Mouse (Mus musculus): ENCODE data around the gene Slc6a3. TPM values are rescaled to one million over a fixed set of nuclear protein-coding genes. Genes with fewer than 3 reads are reported as not detected.

Gene Slc6a3
- polyA plus RNA-seq (2015; fragmentation: Illumina TruSeq; extraction: RNeasy Lipid Tissue Mini Kit (QIAGEN cat#74804); ENCODE audit: insufficient read depth, low read depth, low replicate concordance), result not detected

GRCm38 (mm10) chr13:73536403-73536821, at the start of gene Slc6a3:
Gene Slc6a3, plus strand, starts transcription at chr13:73536747.

GRCm38 (mm10) chr13:73603522-73604155, 67.1 kb downstream of the Slc6a3 start, which contains the start of gene Clptm1l:
Gene Clptm1l, plus strand, starts transcription at chr13:73604006.

GRCm38 (mm10) chr13:73626745-73627549, 90.4 kb downstream of the Slc6a3 start, which contains the start of gene Tert:
Gene Tert, plus strand, starts transcription at chr13:73626911.

Other genes with a start within 250 kb of the Slc6a3 start
- 20.3 TPM for gene Mrpl36, start 208.2 kb upstream of the Slc6a3 start, polyA plus RNA-seq (2015; fragmentation: Illumina TruSeq; extraction: RNeasy Lipid Tissue Mini Kit (QIAGEN cat#74804); ENCODE audit: insufficient read depth, low read depth, low replicate concordance)
- gene Ndufs6, start 208.2 kb upstream of the Slc6a3 start, polyA plus RNA-seq (2015; fragmentation: Illumina TruSeq; extraction: RNeasy Lipid Tissue Mini Kit (QIAGEN cat#74804); ENCODE audit: insufficient read depth, low read depth, low replicate concordance), result 64.5 TPM
- gene Lpcat1, start 69.5 kb upstream of the Slc6a3 start, polyA plus RNA-seq (2015; fragmentation: Illumina TruSeq; extraction: RNeasy Lipid Tissue Mini Kit (QIAGEN cat#74804); ENCODE audit: insufficient read depth, low read depth, low replicate concordance), result 9.1 TPM
- 113 TPM for gene Clptm1l, start 67.3 kb downstream of the Slc6a3 start, polyA plus RNA-seq (2015; fragmentation: Illumina TruSeq; extraction: RNeasy Lipid Tissue Mini Kit (QIAGEN cat#74804); ENCODE audit: insufficient read depth, low read depth, low replicate concordance)
- gene Tert, start 90.2 kb downstream of the Slc6a3 start, polyA plus RNA-seq (2015; fragmentation: Illumina TruSeq; extraction: RNeasy Lipid Tissue Mini Kit (QIAGEN cat#74804); ENCODE audit: insufficient read depth, low read depth, low replicate concordance), result 3.1 TPM
- not detected for gene Slc6a18, start 141.3 kb downstream of the Slc6a3 start, polyA plus RNA-seq (2015; fragmentation: Illumina TruSeq; extraction: RNeasy Lipid Tissue Mini Kit (QIAGEN cat#74804); ENCODE audit: insufficient read depth, low read depth, low replicate concordance)
- 0.30 TPM for gene Slc6a19, start 168.1 kb downstream of the Slc6a3 start, polyA plus RNA-seq (2015; fragmentation: Illumina TruSeq; extraction: RNeasy Lipid Tissue Mini Kit (QIAGEN cat#74804); ENCODE audit: insufficient read depth, low read depth, low replicate concordance)
- gene Slc12a7, start 196.3 kb downstream of the Slc6a3 start, polyA plus RNA-seq (2015; fragmentation: Illumina TruSeq; extraction: RNeasy Lipid Tissue Mini Kit (QIAGEN cat#74804); ENCODE audit: insufficient read depth, low read depth, low replicate concordance), result 23.0 TPM

Data from pancreas, adult 10 weeks (tissue).